Mouse (Mus musculus) cerebellum, adult 8-10 months (tissue): ENCODE measurements around the gene Fmc1.

Source experiments
- DNase-seq: peaks from one replicate; pipeline ENCODE4 v3.0.0; 2022

Fmc1 gene

DNA sequence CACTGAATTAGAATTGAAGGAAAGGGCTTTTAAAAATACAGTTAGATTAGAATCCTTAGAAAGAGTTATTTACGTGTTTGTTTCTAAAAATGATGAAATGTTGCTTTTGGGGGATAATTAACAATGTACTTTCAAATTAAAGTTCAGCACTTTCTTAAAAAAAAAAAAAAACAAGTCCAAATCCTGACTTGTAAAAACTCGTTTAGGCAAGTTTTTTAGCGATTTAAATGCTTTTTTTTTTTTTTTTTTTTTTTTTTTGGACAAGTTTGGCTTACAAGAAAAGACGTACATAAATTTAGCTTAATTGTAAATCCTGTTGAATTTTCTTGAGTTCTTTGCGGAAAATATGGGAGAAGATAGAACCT is 19.3 kb downstream of the Fmc1 start:
- DNase-seq: no peak

DNA sequence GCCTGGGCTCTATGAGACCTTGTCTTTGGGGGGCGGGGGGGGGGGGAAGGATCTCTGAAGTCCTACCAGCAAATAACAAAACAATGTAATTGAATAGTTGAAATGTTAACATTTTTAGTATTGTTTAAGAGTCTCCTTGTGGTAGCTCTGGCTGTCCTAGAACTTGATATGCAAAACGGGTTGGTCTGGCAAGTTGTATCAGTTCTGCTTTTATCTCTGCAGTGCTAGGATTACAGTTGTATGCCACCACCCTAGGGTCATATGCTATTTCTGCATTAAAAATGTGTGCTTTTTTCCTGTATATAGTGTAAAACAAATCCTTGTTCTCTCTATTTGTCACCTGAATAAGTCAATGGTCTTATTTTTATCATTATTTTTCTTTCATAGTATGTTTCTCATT is 42.8 kb downstream of the Fmc1 start:
- no peak for DNase-seq

DNA sequence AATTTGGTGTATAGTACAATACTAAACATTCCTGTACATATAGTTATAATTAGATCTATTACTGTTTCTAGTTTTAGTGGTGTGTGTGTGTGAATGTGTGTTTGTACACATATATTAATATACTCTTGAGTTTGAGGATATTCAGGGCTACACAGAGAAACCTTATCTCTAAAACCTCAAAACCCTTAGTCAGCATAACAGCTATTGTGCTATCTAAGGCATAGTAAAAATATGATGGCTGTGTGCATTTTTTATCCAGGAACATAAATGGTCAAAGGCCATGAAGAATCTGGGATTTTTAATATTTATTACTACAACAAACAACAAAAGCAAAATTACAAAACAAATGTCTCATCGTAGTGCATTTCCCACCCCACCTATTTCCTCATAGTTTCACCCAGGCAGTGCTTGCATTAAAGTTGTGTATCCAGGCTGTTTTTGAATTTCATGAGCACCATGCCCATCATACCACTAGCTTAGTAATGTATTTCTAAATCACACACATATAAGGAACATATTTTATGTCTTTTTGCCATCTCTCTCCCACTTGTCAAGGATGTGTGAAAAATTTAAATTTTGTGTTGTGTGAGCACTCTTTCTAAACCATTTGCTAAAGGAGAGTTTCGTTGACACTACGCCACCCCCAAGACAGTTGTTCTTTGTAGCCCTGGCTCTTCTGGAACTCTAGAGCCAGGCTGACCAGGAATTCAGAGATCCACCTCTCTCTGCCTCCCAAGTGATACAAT is 47.0 kb downstream of the Fmc1 start:
- no peak for DNase-seq

DNA sequence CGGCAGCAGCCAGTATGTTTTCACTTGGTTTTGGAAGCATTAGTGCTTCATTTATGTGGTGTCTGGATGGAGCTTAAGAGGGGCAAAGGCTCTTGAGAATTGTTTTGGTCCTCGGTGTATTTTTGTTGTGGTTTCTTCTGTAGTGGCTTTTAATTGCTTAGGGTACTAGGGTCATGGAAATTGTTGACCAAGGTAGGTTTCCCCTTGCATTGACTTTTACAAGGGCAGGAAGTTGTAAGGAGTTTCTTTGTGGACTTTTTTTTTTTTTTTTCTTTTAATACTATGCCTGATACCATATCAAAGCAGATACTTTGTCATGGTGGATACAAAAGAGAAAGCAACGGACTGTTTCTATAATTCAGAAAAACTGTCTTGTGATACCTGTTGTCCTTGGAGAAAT is 48.4 kb downstream of the Fmc1 start:
- DNase-seq: no peak
